Mouse (Mus musculus) heart, embryonic 14.5 days (tissue): ENCODE measurements around the gene Pip4k2c. TPM values are rescaled to one million over a fixed set of nuclear protein-coding genes. Genes with fewer than 3 reads are reported as not detected.

Experiments
- ATAC-seq: fragments of 200-750 bp; cut with Nextera tagmentation; 2 replicates; pipeline ENCODE4 v1.8.0; 2017; ENCODE audit warnings: low read depth, moderate TSS enrichment; ENCODE audit not compliant: insufficient number of reproducible peaks, insufficient read depth, low FRiP score
- H3K27ac ChIP-seq, 2 experiments: fragments of 200-500 bp in 1 of 2; fragments of 300-500 bp in 1 of 2; sonication (generic) in 1 of 2; replicated peaks in 1 of 2; 2 replicates each; pipeline ENCODE4 v1.5.1; 2012 to 2014; ENCODE audit warnings: low read depth in 2 of 2, low read length in 2 of 2, control low read depth in 1 of 2, mild to moderate bottlenecking in 1 of 2, mixed read lengths in 1 of 2; ENCODE audit not compliant: control insufficient read depth in 1 of 2, insufficient read depth in 1 of 2
- H3K27me3 ChIP-seq: fragments of 300-500 bp; sonication (generic); 2 replicates; pipeline ENCODE4 v1.6.1; 2014; ENCODE audit warnings: mild to moderate bottlenecking, low read length, control low read depth; ENCODE audit not compliant: control insufficient read depth, insufficient read depth
- H3K36me3 ChIP-seq: fragments of 300-500 bp; sonication (generic); 2 replicates; pipeline ENCODE4 v1.6.1; 2014; ENCODE audit warnings: mild to moderate bottlenecking, control low read depth, low read length, mixed read lengths; ENCODE audit not compliant: control insufficient read depth, insufficient read depth
- H3K4me1 ChIP-seq, 2 experiments: fragments of 200-500 bp in 1 of 2; fragments of 300-500 bp in 1 of 2; sonication (generic) in 1 of 2; 2 replicates each; pipeline ENCODE4 v1.6.1; 2012 to 2014; ENCODE audit warnings: low read length in 2 of 2, control low read depth in 1 of 2, mixed read lengths in 1 of 2; ENCODE audit not compliant: control insufficient read depth in 2 of 2, insufficient read depth in 2 of 2
- H3K4me2 ChIP-seq: fragments of 300-500 bp; sonication (generic); 2 replicates; pipeline ENCODE4 v1.6.1; 2014; ENCODE audit warnings: mild to moderate bottlenecking, low read length
- H3K4me3 ChIP-seq, 2 experiments: fragments of 200-500 bp in 1 of 2; fragments of 300-500 bp in 1 of 2; sonication (generic) in 1 of 2; 2 replicates each; pipeline ENCODE4 v1.5.1; 2012 to 2014; ENCODE audit warnings: low read length in 2 of 2, mild to moderate bottlenecking in 2 of 2, control low read depth in 1 of 2, low read depth in 1 of 2, moderate library complexity in 1 of 2; ENCODE audit not compliant: control insufficient read depth in 1 of 2, insufficient read depth in 1 of 2
- H3K9ac ChIP-seq: fragments of 300-500 bp; sonication (generic); 2 replicates; pipeline ENCODE4 v1.6.1; 2014; ENCODE audit warnings: mild to moderate bottlenecking, low read length
- H3K9me3 ChIP-seq: fragments of 300-500 bp; sonication (generic); 2 replicates; pipeline ENCODE4 v1.6.1; 2016; ENCODE audit warnings: low read length, control low read depth; ENCODE audit not compliant: control insufficient read depth
- WGBS: fragments of 180-500 bp; shearing (Covaris S2); extraction: QIAGEN DNeasy Blood & Tissue Kit; methylation state at CpG from one replicate; pipeline ENCODE4 v1.1.7; 2014; 5-methylcytosine and 5-hydroxymethylcytosine counted together
- polyA plus RNA-seq: library from polyadenylated mRNA; unstranded; fragments of >200 nt; fragmentation: Nextera tagmentation; extraction: Ambion mirVana; gene quantifications from 2 replicates; pipeline ENCODE4 v1.2.1, GENCODE M21; 2014

Pip4k2c gene
- polyA plus RNA-seq, 1 experiment from 2014 or later = 22.8 TPM

DNA sequence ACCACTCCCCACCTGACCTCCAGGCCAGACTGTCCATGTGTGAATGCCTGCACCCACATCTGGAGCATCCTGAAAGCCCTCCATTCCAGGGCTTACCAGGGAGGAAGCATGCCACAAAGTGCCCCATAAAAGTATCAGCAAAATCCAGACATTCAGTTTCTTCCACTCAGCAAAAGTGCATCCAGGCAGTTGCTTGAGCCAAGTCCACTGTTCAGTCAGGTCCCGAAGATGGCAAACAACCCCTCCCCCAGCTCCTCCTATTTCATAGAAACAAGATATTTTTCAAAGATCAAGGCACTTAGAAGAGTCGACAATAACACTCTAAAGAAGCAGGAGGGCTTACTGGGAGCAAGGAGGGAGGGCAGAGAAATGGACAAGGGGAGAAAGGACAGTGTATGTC lies 12.9 kb downstream of the Pip4k2c start:
- ATAC-seq = no peak
- Histone ChIP-seq H3K4me2 (no peak overlapping the region), H3K9ac (no peak overlapping the region), H3K4me1 (peaks cover 7 to 10% of the 10 kb centered on the region in 2 experiments), H3K27ac (no peak overlapping the region), H3K9me3 (no peaks in the 10 kb centered on the region), H3K36me3 (peaks cover 45% of the 10 kb centered on the region), H3K4me3 (no peak overlapping the region), H3K27me3 (no peaks in the 10 kb centered on the region)
- WGBS = 57% methylated on average over 2 of the region's 2 CpGs

DNA sequence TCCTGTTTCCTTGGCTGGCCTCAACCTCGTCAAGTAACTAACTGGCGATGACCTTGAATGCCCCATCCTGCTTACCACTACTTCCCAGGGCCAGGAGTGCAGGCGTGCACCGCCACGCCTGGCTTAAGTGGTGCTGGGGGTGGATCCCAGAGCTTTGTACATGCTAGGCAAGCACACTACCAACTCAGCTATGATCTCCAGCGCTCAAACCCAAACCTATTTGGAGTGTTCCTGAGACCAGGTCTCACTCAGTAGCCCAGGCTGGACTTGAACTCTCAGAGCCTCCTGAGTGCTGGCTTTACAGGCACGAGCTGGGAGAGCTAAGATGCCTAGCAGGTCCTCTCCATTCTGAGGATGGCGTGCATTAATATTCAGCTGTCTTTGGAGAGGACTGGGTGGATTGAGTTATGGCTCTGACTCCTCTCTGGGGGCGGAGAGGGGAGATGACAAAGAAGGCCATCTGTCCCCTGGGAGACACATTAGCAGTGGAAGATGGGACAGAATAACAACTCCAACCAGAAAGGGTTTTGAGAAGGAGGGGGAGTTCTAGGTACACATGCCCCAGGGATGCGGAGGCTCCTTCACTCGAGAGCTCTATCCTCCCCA lies 13.8 kb downstream of the Pip4k2c start:
- H3K9ac ChIP-seq = no peak overlapping the region
- 81% methylated on average over 11 of the region's 11 CpGs for WGBS
- H3K36me3 ChIP-seq = peaks cover 47% of the 10 kb centered on the region

DNA sequence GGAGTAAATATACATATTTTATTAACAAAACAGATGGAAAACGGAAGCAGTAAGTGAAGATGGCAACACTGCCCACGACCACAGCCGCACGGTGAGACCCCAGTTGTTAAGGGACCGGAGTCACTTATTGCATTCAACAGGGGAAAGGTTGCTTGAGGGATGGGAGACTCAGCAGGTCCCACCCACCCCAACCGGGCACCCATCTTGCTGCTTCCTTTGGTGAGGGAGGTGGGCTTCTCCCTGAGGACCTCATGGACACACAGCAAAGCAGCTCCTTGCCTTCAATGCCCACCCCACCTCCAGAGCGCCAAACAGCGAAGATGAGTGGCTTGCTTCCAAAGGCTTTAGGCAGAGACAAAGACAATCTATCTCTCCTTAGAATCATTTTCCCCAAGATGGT lies 14.3 kb downstream of the Pip4k2c start:
- no peak for ATAC-seq
- peak overlapping the region in 1 of 2 experiments; percentile 89; a peak in 1 of 4 replicates for H3K27ac ChIP-seq

More for the DNA sequence above, 13.8 kb downstream of the Pip4k2c start:
- no peak overlapping the region for H3K4me3 ChIP-seq
- peaks cover 7 to 10% of the 10 kb centered on the region in 2 experiments for H3K4me1 ChIP-seq
- H3K27me3 ChIP-seq = no peaks in the 10 kb centered on the region
- no peak for ATAC-seq
- no peak overlapping the region for H3K4me2 ChIP-seq
- H3K9me3 ChIP-seq = no peaks in the 10 kb centered on the region
- H3K27ac ChIP-seq = no peak overlapping the region

DNA sequence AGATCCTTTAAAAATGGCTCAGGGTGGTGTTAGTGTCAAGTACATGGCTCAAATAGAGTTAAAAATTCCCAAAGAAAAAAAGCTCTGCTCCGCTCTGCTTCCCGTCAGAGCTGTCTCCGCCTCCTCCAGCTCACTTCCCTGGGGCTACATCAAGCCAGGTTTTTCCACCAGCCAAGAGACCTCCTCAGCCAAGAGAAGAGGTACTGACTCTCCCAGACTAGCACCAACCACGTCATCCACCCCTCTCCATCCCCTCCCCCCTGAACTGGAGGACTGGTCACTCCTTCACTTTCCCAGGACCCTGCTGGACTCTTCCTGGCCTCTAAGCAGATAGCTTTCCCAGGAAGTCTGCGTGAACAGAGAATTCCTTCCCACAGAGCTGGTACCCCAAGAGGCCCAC lies 15.0 kb downstream of the Pip4k2c start:
- Histone ChIP-seq H3K9ac (peak overlapping the region; percentile 89), H3K9me3 (no peaks in the 10 kb centered on the region), H3K27ac (peak overlapping the region; percentile 89 to 90), H3K4me2 (peak overlapping the region; percentile 85), H3K27me3 (no peaks in the 10 kb centered on the region), H3K4me3 (peak overlapping the region; percentile 65 to 75), H3K4me1 (peaks cover 7 to 10% of the 10 kb centered on the region in 2 experiments), H3K36me3 (peaks cover 49% of the 10 kb centered on the region)
- peak; percentile 75 for ATAC-seq
- 8% methylated on average over 5 of the region's 5 CpGs for WGBS

More for the DNA sequence above, 14.3 kb downstream of the Pip4k2c start:
- Histone ChIP-seq H3K9me3 (no peaks in the 10 kb centered on the region), H3K4me2 (no peak overlapping the region), H3K4me1 (peaks cover 7 to 10% of the 10 kb centered on the region in 2 experiments), H3K36me3 (peaks cover 46% of the 10 kb centered on the region), H3K9ac (no peak overlapping the region), H3K27me3 (no peaks in the 10 kb centered on the region), H3K4me3 (no peak overlapping the region)
- 91% methylated on average over 8 of the region's 8 CpGs for WGBS

DNA sequence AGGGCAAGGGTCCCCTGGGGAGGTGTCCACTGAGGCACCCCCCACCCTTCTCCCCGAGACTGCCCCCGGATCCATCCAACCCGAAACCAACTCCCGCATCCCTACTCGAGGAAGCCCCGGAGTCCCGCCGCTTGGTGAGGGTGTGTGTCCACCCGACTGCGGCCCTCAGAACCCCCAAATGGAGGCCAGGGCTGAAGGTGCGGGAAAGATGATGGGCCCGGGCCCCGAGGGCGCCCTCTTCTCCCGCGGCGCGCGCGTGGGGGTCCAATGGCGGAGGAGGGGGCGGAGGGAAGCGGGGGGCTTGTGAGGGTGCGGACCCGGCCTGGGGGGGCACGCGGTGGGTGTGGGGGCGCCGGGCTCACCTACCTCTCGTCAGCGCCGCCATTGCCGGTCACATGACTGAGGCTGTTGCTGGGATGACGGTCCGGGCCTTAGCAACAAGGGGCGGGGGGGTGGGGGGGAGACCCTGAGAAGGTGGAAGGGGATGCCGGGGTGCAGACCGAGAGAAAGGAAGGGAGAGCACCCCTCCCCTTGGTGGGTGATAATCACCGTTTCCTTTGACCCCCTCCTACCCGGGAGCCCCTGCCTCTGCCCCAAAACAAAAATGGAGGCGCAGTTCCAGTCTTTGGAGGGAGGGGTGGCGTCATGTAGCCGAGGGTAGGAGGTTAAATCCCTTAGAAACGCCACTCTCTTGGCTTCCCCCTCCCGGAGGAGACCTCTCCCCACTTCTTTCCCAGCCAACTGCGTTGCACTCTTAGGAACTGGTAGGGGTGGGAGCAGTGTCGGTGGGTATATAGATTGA lies 15.9 kb downstream of the Pip4k2c start, which contains the start of gene Dtx3:
TSS of gene Dtx3 (minus strand) at position 401 of the 802 bp plus-strand sequence.
- peak; percentile 38 for ATAC-seq

DNA sequence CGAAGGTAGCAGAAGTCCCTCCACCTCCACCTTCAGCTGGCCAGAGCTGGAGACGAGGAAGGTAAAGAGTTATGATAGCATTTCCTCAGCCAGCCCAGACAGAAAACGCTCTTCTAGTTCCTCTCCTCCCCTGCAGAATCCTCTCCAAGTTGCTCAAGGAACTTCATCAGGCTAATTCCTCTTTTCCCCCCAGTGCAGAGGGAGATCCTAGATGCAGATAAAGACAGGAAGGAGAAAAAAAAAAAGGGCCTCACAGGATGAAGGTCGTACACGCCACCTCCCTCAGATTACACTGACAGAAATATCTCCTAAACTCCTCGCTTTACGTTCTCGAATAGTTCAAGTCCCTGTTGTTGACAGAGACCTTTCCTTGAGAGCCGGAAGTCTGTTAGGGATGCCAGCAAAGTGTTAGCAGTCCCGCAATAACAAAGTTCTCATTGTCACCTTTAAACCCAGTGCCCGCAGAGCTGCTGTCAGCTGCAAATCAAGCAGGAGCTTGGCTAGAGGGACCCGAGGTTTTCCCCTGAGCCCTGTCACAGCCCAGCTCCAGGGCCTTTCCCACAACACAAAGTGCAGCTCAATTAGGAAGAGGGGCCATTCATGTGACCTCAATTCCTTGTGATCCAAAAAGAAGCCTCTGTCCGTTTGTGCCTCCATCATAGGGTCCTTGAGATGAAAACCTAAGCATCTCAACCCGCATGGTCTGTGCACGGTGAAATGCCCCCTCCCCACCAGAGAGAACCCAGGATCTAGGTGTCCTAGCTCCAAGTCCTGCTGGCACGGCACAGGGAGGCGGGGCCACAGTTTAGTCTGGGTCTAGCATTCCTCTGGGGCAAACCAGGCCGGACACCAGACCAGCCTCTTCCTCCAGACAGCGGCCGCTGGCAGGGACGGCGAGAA lies 16.7 kb downstream of the Pip4k2c start:
- Histone ChIP-seq H3K9me3 (no peaks in the 10 kb centered on the region), H3K36me3 (peaks cover 39% of the 10 kb centered on the region), H3K4me2 (peak overlapping the region; percentile 85), H3K27ac (peak overlapping the region; percentile 74 to 89), H3K4me1 (peaks cover 7 to 13% of the 10 kb centered on the region in 2 experiments), H3K27me3 (no peaks in the 10 kb centered on the region), H3K9ac (peak overlapping the region; percentile 89), H3K4me3 (peak overlapping the region; percentile 65 to 75)
- ATAC-seq = peak; percentile 29; the same call in 1 of the 2 replicates
- WGBS = 12% methylated on average over 22 of the region's 22 CpGs

More for the DNA sequence above, 15.9 kb downstream of the Pip4k2c start, which contains the start of gene Dtx3:
- H3K9me3 ChIP-seq = no peaks in the 10 kb centered on the region
- H3K4me3 ChIP-seq = peak within 1 kb of the TSS; percentile 65 to 75
- WGBS = under 1% methylated on average over 41 of the region's 47 CpGs
- peaks cover 48% of the 10 kb centered on the region for H3K36me3 ChIP-seq
- H3K27me3 ChIP-seq = no peaks in the 10 kb centered on the region
- H3K4me2 ChIP-seq = peak within 1 kb of the TSS; percentile 85
- peaks cover 7 to 10% of the 10 kb centered on the region in 2 experiments for H3K4me1 ChIP-seq
- H3K9ac ChIP-seq = peak within 1 kb of the TSS; percentile 89
- H3K27ac ChIP-seq = peak within 1 kb of the TSS; percentile 89 to 90

DNA sequence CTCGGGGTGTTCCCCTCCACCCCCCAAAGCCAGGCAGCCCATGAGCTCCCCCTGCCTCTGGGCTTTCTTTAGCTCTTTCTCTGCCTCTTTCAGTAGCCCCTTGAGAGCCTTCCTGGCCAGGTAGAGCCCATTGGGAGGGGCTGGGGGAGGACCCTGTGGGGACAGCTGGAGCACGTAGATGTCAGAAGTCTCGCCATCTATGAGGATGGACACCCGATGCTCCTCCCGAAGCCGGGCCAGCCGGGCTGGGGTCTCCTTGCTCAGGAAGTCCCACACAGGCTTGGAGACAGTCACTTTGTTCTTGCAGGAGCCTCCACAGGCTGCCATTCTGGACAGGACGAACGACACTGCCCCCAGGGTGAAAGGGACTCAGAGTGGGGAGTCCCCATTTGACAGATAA lies 18.4 kb downstream of the Pip4k2c start:
- no peaks in the 10 kb centered on the region for H3K9me3 ChIP-seq
- peaks cover 23% of the 10 kb centered on the region for H3K36me3 ChIP-seq
- 85% methylated on average over 9 of the region's 9 CpGs for WGBS
- H3K4me3 ChIP-seq = no peak overlapping the region
- H3K9ac ChIP-seq = no peak overlapping the region
- peaks cover 7 to 28% of the 10 kb centered on the region in 2 experiments for H3K4me1 ChIP-seq
- no peak overlapping the region for H3K4me2 ChIP-seq
- no peak for ATAC-seq
- no peak overlapping the region for H3K27ac ChIP-seq
- no peaks in the 10 kb centered on the region for H3K27me3 ChIP-seq
